Mouse (Mus musculus): ENCODE results near the gene Six6. TPM values are rescaled to one million over a fixed set of nuclear protein-coding genes. Genes with fewer than 3 reads are reported as not detected.

Six6 gene
- total and polyA plus RNA-seq, 2 experiments from 2014 or later, result not detected

- no peak for TF ChIP-seq EP300 (IDR thresholded peaks at IDR 0.05; ENCODE audit: low read depth)
- TF ChIP-seq CTCF (IDR thresholded peaks at IDR 0.05; ENCODE audit: low read depth), result no peak
- 17% methylated on average over 2 of the region's 2 CpGs for WGBS
- no peak for DNase-seq (ENCODE audit: low spot score)
- Histone ChIP-seq H3K4me3 (ENCODE audit: low read depth, low read length) (no peak overlapping the region), H3K27ac (ENCODE audit: low read depth) (no peak overlapping the region), H3K4me1 (ENCODE audit: control insufficient read depth, insufficient read depth) (0 out of 2 replicates have a peak, but pooled peaks cover 10% of the 10 kb centered on the region), H3K36me3 (replicated peaks; ENCODE audit: control insufficient read depth, insufficient read depth, low read length) (no peaks in the 10 kb centered on the region), H3K27me3 (ENCODE audit: control insufficient read depth, insufficient read depth, low read length) (peaks cover 99% of the 10 kb centered on the region), H3K9me3 (replicated peaks; ENCODE audit: control insufficient read depth, low read length) (no peaks in the 10 kb centered on the region), H3K4me2 (ENCODE audit: low read depth, low read length) (no peak overlapping the region), H3K9ac (replicated peaks; ENCODE audit: low read depth, low read length) (no peak overlapping the region)
- ATAC-seq (ENCODE audit: insufficient read depth, low read depth), result no peak
Measured at GRCm38 (mm10) chr12:72943574-72944110, 4.0 kb downstream of the Six6 start.

DNA sequence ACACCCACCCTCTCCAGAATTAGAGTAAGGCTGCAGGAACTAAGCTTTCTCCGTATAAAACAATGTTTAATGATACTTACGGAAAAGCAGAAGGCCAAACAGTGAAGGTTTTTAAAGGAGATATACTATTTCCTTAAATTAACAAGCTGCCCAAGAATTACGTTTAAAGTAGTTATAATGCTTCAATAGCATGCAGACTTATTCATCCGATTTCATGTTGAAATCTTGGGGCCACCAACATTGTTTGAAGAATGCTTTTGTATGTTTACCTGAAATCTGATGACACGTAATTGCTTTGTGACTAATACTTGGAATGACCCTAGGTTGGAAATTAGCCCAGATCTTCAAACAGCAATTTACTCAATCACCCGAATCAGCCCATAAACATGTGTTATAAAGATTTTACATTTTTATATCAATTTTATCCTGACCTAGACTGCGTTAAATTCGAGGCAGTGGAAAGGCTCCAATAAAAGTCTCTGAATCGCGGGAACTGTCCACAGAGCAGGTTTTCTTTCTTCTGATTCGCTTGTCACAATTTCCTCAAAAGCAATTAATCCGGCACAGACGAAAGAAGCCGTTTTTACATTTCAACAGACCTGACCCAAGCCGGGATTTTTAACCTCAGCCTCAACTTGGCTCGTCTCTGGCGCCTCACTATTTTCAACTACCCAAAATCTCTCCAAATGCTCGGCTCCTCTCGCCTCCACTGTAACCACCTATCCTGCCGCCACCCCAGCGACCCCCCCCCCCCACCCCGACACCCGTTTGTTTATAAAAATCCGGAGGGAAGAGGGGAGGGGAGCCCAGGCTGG lies 4.9 kb downstream of the Six6 start:
- Histone ChIP-seq H3K9ac (replicated peaks; ENCODE audit: low read depth, low read length) (no peak overlapping the region), H3K27ac (ENCODE audit: low read depth) (no peak overlapping the region), H3K9me3 (replicated peaks; ENCODE audit: control insufficient read depth, low read length) (no peaks in the 10 kb centered on the region), H3K27me3 (ENCODE audit: control insufficient read depth, insufficient read depth, low read length) (peaks cover 92% of the 10 kb centered on the region), H3K4me2 (ENCODE audit: low read depth, low read length) (peak overlapping the region; percentile 65), H3K36me3 (replicated peaks; ENCODE audit: control insufficient read depth, insufficient read depth, low read length) (no peaks in the 10 kb centered on the region), H3K4me1 (ENCODE audit: control insufficient read depth, insufficient read depth) (0 out of 2 replicates have a peak, but pooled peaks cover 10% of the 10 kb centered on the region), H3K4me3 (ENCODE audit: low read depth, low read length) (peak overlapping the region; percentile 47)
- whole genome bisulfite sequencing, result 3% methylated on average over 24 of the region's 24 CpGs
- TF ChIP-seq EP300 (IDR thresholded peaks at IDR 0.05; ENCODE audit: low read depth), result no peak
- TF ChIP-seq CTCF (IDR thresholded peaks at IDR 0.05; ENCODE audit: low read depth), result no peak
- DNase-seq (ENCODE audit: low spot score) (no peak), ATAC-seq (ENCODE audit: insufficient read depth, low read depth) (no peak)

DNA sequence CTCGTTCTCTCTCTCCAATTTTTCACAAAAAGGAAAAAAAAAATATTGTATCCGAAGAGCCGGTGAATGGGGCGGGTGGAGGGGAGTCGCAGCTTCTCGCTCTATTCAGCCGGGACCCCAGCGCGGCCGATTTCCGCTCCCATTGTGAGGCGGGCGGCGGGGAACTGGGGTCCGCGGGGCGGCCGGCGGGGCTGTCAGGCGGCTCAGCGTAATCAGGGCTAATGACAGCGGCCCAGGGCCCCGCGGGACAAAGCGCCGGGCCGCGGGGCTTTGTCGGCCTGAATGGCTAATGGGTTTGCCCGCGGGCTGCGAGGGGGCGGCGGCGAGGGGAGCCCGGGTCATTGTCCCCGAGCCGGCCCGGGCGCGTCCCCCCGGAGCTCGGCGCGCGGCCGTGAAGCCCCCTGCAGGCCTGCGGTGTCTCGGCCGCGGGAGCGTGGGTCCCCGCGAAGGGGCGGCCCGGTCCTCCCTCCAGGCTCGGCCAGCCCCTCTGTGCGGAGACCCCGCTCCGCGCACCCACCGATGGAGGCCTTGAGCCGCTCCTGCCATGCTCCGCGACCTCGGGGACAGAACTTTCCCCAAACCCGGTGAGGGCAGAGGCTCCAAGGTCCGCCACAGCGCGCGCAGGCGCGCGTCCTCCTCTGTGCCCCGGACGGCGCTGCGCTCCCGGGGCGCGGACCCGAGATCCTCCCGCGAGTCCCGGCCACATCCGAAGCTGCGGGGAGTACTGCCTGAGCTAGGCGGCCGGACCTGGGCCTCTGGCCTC lies 5.8 kb downstream of the Six6 start:
- H3K27ac ChIP-seq (ENCODE audit: low read depth), result no peak overlapping the region
- no peaks in the 10 kb centered on the region for H3K9me3 ChIP-seq (replicated peaks; ENCODE audit: control insufficient read depth, low read length)
- peaks cover 90% of the 10 kb centered on the region for H3K27me3 ChIP-seq (ENCODE audit: control insufficient read depth, insufficient read depth, low read length)
- no peak for DNase-seq (ENCODE audit: low spot score)
- no peak for ATAC-seq (ENCODE audit: insufficient read depth, low read depth)
- H3K9ac ChIP-seq (replicated peaks; ENCODE audit: low read depth, low read length), result no peak overlapping the region
- no peaks in the 10 kb centered on the region for H3K36me3 ChIP-seq (replicated peaks; ENCODE audit: control insufficient read depth, insufficient read depth, low read length)
- H3K4me2 ChIP-seq (ENCODE audit: low read depth, low read length), result peak overlapping the region; percentile 65
- 1% methylated on average over 70 of the region's 89 CpGs for WGBS
- 0 out of 2 replicates have a peak, but pooled peaks cover 10% of the 10 kb centered on the region for H3K4me1 ChIP-seq (ENCODE audit: control insufficient read depth, insufficient read depth)
- TF ChIP-seq EP300 (IDR thresholded peaks at IDR 0.05; ENCODE audit: low read depth) (no peak), CTCF (IDR thresholded peaks at IDR 0.05; ENCODE audit: low read depth) (no peak)
- H3K4me3 ChIP-seq (ENCODE audit: low read depth, low read length), result peak overlapping the region; percentile 47

DNA sequence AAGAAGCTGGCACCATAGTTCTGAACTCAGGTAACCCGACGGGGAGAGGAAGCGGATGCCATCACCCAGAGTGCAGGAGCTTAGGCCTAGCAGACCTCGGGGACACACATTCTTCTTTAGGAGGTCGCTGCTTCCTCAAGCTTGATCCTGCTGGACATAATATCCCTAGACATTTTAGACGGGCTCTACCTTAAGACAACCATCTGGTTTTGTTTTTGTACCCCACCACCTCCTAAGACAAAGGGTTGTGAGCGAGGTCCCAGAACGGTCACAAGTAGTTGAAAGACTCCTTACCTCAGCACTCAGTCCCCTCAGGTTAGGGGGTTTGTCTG lies 6.3 kb downstream of the Six6 start:
- Histone ChIP-seq H3K27ac (ENCODE audit: low read depth) (no peak overlapping the region), H3K4me2 (ENCODE audit: low read depth, low read length) (peak overlapping the region; percentile 65; the same call in 1 of the 2 replicates), H3K36me3 (replicated peaks; ENCODE audit: control insufficient read depth, insufficient read depth, low read length) (no peaks in the 10 kb centered on the region), H3K27me3 (ENCODE audit: control insufficient read depth, insufficient read depth, low read length) (peaks cover 85% of the 10 kb centered on the region), H3K4me1 (ENCODE audit: control insufficient read depth, insufficient read depth) (0 out of 2 replicates have a peak, but pooled peaks cover 10% of the 10 kb centered on the region), H3K9ac (replicated peaks; ENCODE audit: low read depth, low read length) (no peak overlapping the region), H3K4me3 (ENCODE audit: low read depth, low read length) (peak overlapping the region; percentile 47), H3K9me3 (replicated peaks; ENCODE audit: control insufficient read depth, low read length) (no peaks in the 10 kb centered on the region)
- ATAC-seq (ENCODE audit: insufficient read depth, low read depth), result no peak
- no peak for DNase-seq (ENCODE audit: low spot score)
- WGBS, result 17% methylated on average over 8 of the region's 8 CpGs
- TF ChIP-seq EP300 (IDR thresholded peaks at IDR 0.05; ENCODE audit: low read depth), result no peak
- TF ChIP-seq CTCF (IDR thresholded peaks at IDR 0.05; ENCODE audit: low read depth), result no peak

- H3K4me2 ChIP-seq (ENCODE audit: low read depth, low read length), result no peak overlapping the region
- H3K4me3 ChIP-seq (ENCODE audit: low read depth, low read length), result no peak overlapping the region
- peaks cover 81% of the 10 kb centered on the region for H3K27me3 ChIP-seq (ENCODE audit: control insufficient read depth, insufficient read depth, low read length)
- 0 out of 2 replicates have a peak, but pooled peaks cover 10% of the 10 kb centered on the region for H3K4me1 ChIP-seq (ENCODE audit: control insufficient read depth, insufficient read depth)
- H3K27ac ChIP-seq (ENCODE audit: low read depth), result no peak overlapping the region
- no peaks in the 10 kb centered on the region for H3K9me3 ChIP-seq (replicated peaks; ENCODE audit: control insufficient read depth, low read length)
- DNase-seq (ENCODE audit: low spot score) (no peak), ATAC-seq (ENCODE audit: insufficient read depth, low read depth) (no peak)
- H3K9ac ChIP-seq (replicated peaks; ENCODE audit: low read depth, low read length), result no peak overlapping the region
- TF ChIP-seq CTCF (IDR thresholded peaks at IDR 0.05; ENCODE audit: low read depth), result no peak
- TF ChIP-seq EP300 (IDR thresholded peaks at IDR 0.05; ENCODE audit: low read depth), result no peak
- no peaks in the 10 kb centered on the region for H3K36me3 ChIP-seq (replicated peaks; ENCODE audit: control insufficient read depth, insufficient read depth, low read length)
Measured at GRCm38 (mm10) chr12:72946805-72947204, 7.1 kb downstream of the Six6 start.

All from heart, postnatal 0 days (tissue).